Mouse (Mus musculus) kidney, adult 2 months (tissue): ENCODE measurements at regions not wholly inside any gene's neighbourhood (a gene's known extent, or its start where the extent isn't known, plus 50 kb on each side); places are given as distances from the start of the nearest gene placed in this dataset.

Experiments used
- CTCF ChIP-seq: fragments of 200-500 bp; conservative IDR thresholded peaks from 2 replicates; pipeline ENCODE4 v1.5.1; 2011; ENCODE audit warnings: low read depth, mild to moderate bottlenecking, control low read depth, low read length, moderate library complexity, mixed read lengths; ENCODE audit not compliant: insufficient read depth, insufficient read length
- POLR2A ChIP-seq: fragments of 200-500 bp; IDR thresholded peaks from one replicate; pipeline ENCODE4 v1.6.1; 2011; ENCODE audit warnings: low read depth, low read length, control low read depth

GRCm38 (mm10) chr1:71722211-71723038, 69.4 kb upstream of the Fn1 start:
- no peak for TF ChIP-seq POLR2A
- TF ChIP-seq CTCF: no peak
